Mouse (Mus musculus) adrenal gland (tissue): ENCODE results near the gene Car10.

Source experiments
- intact Hi-C: fragments of 180-260 bp; cut with DNase I; formaldehyde crosslinking; loops from one replicate; pipeline ENCODE4 v1.15.1; 2025

The Car10 gene

DNA sequence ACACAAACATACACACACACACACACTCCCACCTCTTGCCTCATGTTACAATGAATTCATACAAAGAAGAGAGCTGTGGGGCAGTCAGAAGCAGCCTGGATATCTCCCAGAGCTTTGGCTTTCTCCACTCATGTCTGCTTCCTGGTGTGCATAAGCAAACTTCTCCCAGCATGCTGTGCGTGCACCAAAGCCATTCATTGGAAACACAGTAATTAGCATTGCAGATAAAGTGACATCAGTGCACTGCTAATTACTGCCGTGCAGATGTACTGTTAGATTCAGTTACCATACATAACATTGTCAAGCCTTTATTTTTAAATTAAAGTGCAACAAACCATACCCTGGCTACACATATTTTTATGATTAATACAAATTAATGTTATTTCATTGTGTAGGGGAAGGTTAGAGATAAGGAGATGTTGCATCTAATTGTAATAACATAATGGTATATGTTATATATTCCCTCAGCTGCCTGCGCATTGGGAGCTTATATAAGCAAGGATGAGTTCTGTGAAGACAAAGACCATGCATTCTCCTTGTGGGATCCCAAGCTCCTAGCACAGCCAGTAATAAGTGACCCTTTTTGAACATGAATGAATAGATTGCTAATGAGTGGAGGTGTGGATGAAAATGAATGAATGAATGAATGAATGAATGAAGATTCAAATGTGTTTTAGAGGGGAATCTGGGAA lies 390.2 kb downstream of the Car10 start:
- intact Hi-C loops: loop anchor here (5.0 kb wide), 1 partner anchor 319 kb away; no protein-coding TSS in a partner anchor

DNA sequence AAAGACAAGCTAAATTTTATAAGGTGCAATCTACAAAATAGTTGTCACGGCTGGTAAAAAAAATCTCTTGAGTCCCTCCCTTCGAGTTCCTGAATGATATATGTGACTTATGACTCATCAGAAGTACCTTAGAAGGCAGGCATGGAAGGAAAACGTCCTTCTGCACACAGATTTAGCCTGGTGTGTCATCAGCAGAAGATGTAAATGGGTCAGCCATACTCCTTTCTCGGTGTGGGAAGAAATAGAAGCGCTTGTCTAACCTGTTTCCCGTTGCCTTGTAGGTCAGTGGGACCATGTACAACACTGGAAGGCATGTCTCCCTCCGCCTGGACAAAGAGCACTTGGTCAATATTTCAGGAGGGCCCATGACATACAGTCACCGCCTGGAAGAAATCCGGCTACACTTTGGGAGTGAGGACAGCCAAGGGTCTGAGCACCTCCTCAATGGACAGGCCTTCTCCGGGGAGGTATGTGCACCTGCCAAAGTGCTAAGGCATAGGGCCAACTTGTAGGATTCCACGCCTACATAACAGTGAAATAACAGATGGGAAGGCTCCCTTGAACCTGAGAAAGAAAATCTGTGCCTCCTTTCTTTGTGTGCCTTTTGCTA lies 392.5 kb downstream of the Car10 start:
- intact Hi-C loops: no loop called here

DNA sequence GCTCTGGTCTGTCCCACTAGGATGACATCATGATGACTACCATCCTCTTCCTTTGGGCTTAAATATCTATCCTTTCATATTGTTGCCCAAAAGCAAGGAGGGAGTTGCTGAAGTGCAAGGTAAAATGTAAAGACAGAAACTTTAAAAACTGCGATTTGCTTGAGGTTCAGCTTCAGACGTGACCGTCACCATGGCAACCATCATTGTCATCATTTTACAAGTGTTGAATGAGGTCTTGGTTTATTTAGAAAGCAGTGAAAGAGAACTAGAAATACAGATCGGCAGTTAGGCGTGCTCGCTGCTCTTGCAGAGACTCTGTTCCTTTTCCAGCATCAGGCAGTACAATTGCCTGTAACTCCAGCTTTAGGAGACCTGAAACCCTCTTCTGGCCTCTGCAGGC lies 400.1 kb downstream of the Car10 start:
- intact Hi-C loops: no loop called here

DNA sequence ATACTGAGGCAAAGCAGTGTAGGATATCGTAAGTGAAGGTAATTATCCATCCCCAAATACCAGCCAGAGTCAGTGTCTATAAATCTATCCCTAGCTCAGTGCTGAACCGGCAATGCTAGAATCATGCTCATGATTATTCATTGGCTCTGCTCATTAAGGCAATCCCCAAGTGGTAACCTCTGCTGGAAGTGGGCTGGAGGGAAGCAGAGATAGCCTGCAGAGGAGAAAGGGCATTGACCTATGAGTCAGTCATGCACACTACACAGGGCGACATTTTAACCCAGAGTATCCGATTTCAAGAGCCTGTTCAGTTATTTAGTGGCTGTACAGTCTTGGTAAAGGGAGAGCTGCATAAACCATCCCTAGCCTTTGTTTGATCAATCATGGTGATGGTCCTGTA lies 402.6 kb downstream of the Car10 start:
- intact Hi-C loops: no loop called here

GRCm38 (mm10) chr11:93501671-93502070 lies 403.8 kb downstream of the Car10 start:
- intact Hi-C loops: loop anchor here (2.0 kb wide), 1 partner anchor 311 kb away; no protein-coding TSS in a partner anchor

DNA sequence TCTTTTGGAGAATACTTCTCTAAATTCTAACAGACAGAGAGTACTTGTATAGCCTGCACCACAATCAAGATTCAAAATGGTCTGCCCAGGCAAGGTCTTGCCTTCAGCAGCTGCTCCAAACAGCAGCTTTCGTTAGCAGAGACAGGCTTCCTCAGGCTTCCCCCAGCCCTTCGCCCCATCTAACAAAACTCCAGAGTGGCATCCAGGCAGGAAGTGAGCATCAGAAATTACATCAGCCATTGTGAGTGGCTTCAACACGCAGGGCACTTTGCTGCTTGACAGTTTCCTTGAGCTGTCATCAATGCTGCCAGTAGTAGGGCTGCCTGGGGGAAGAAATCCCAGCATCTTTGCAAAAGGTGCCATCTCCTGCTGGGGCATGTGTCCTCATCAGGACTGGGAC lies 405.0 kb downstream of the Car10 start:
- intact Hi-C loops: loop anchor here (2.0 kb wide), 1 partner anchor 310 kb away; no protein-coding TSS in a partner anchor

DNA sequence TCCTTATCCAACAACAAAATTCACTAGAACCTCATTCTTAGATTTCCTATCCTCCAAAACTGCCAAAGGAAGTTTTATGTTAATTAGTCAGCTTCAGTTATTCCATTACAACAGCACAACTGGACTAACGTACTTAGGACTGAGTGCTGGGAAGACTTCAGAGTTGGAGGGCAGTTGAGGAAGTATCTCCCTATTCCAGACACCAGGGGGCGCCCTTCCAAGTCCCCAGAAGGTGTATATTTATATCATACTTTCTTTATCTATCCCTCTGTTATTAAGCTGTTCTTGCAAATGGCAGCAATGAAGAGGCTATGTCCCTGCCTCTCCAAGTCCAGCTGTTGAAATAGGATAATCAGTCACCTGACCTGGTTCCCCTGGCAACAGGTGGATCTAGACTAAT lies 405.6 kb downstream of the Car10 start:
- intact Hi-C loops: loop anchor here (2.0 kb wide), 1 partner anchor 309 kb away; no protein-coding TSS in a partner anchor

GRCm38 (mm10) chr11:93509527-93510235 lies 411.9 kb downstream of the Car10 start:
- intact Hi-C loops: no loop called here

DNA sequence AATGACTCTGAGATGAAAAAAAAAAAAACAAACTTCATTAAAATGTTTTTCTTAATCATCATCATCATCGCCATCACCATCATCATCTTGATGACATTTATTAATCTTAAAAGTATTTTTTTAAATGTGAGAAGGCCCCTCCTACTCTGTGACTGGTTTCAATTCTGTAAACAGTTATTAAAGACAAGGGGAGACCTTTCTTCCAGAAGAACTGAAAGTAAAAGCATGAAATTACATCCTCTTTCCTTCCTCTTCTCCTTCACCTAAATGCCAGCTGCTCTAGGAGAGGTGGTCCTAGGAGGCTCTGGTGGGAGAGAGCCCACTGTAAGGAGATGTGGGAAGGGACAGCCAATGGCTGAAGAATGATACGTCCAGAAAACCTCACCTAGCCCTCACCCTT lies 415.0 kb downstream of the Car10 start:
- intact Hi-C loops: no loop called here

DNA sequence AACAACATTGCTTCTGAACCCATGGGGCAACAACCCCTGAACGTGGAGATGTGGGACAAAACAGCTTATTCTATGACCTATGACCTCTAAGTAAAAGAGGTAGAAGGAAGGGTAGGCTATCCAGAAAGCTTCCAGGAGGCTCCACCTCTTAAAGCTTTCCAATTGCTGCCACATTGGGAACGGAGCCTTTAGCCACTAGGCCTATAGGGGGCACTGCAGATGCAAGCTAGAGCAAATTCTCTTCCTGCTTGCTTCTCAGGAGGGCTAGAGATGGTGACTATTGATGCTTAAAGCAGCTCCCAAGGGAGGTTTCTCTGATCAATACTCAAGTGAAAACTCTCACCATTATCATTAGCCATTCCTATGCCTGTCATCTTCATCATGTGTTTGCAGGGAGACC lies 416.6 kb downstream of the Car10 start:
- intact Hi-C loops: no loop called here

DNA sequence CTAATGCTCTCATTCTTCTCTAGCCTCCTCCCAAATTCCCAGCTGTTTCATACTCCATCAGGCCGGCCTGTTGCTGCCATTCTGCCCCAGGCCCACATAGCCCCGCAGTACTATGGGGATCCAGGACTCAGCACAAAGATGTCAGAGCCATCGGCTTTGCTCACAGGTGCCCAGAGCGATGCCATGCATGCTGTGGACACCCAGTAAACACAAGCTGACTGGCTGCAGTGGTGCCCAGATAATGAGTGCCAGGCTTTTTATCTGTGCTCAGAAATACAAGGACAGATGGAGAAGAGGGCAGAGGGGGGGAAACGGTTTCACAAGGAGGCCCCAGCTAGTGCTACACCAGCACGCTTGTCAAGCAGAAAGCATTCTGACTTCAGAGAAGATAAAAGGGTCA lies 417.7 kb downstream of the Car10 start:
- intact Hi-C loops: no loop called here

DNA sequence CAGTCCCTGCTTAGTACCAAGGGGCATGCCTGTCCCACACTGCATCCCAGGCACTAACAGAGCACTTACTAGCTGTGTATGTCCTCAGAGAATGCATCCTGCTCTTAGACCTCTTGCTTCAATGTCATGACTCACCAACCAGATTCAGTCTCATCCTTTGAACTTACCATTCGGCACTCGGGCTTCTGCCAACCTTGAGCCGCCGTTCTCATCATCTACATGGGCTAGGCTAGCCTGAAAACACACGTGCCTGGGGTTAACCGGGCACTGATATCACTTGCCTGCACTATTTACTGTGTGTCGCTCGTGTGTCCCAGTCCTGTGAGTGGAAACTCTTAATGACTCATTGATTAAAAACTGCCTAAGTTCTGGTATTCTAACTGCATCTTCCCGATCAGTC lies 418.4 kb downstream of the Car10 start:
- intact Hi-C loops: no loop called here

DNA sequence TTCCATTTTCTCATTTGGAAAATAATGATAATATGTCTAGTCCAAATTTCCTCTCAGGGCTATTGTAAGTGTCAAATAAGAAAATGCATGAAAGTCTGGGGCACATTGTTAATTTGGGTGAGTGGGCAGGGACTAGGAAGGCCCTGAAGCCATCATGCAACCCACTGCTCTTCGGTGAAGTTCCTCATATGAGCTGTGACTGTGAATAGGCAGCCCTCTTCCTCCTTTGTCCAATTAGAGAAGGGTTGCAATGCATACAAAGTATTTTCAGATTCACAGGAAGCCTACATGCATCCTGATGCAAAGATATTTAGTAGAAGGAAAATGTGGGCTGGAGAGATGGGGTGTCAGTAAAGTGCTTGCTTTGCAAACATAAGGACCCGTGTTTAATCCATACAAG lies 419.1 kb downstream of the Car10 start:
- intact Hi-C loops: no loop called here

GRCm38 (mm10) chr11:93522501-93522900 lies 424.7 kb downstream of the Car10 start:
- intact Hi-C loops: no loop called here

DNA sequence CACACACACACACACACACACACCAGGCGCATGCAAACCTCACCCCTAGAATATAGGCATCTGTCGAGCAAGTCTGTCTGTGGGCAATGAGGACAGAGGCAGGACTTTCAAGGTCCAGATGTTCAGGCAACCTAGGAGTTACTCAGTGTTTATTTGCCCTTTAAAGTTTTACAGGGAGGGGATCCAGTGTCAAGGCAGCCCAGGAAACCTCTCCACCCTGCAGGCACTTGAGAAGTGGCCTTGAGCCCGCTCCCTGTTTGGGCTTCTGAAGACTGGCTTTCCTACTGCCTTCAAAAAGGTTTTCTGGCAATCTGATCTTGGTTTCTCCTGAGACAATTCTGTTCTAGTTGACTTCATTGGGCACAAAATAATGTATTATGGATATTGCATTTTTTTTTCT lies 428.1 kb downstream of the Car10 start:
- intact Hi-C loops: no loop called here

DNA sequence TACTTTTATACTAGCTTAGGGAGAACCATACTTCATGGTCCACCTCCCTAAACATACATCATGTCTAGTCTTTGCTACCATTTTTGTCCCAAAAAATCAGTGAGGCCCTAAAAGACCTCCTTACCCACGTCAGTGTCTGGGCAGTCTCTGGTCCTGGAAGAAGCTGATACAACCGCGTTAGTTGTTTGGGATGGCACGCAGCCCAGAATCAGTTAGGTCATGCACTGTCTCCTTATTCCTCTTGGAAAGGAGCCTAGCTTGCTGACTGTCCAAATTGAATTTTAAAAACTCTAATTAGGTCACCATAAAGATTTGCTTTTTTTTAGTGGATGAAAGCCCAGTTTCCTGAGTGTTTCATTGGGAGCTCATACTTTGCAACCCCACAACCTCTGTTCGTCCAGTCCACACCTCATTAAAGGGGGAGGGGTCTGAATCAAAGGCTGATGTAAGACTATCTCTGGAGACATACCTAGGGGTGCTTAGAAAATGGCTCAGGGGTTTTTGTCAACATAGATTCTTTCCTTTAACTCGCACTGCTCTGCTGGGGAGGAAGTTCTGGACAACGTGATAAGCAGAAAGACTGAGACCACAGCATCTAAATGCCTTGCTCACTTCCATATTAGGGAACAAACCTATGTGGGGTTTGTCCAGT lies 433.3 kb downstream of the Car10 start:
- intact Hi-C loops: no loop called here

DNA sequence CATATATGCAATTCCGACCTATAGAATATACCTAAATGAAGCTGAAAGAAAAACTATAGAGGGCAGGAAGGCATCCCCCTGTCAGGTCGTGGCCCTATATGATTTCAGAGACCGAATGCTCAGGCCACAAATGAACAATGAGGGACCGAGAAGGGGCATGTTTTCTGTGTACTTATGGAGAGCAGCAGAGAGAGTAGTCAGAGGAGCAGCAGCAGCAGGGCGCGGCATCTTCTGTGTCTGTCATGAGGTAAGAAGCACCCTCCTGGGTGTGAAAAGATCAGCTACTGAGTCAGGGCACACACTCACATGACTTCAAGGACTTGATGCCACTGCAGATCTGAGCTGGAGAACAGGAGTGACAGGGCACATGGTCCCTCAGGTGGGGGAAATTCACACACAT lies 438.4 kb downstream of the Car10 start:
- intact Hi-C loops: no loop called here

DNA sequence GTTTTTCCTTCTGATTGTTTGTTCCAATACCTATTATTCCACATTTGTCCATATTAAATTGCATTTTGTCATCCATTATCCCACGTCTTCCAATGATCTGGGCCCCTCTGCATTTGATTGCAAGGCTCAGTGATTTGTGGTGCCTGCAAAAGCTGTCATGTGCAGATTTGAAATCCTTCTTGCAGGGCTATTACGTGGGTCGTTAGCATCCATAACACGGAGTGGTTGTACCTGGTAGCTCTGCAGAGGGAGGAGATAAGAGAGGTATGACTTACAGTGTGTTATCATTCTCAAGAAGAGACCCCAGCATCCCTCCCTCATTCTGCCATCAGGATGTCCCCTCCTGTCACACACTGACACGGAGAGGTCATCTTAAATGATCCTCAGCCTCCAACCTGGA lies 451.1 kb downstream of the Car10 start:
- intact Hi-C loops: no loop called here

- intact Hi-C loops: loop anchor here (5.0 kb wide), 1 partner anchor 261 kb away; no protein-coding TSS in a partner anchor
Measured at GRCm38 (mm10) chr11:93550908-93551307, 453.1 kb downstream of the Car10 start.

- intact Hi-C loops: no loop called here
Measured at GRCm38 (mm10) chr11:93559118-93559517, 461.3 kb downstream of the Car10 start.

GRCm38 (mm10) chr11:93560570-93560969 lies 462.7 kb downstream of the Car10 start:
- intact Hi-C loops: no loop called here

GRCm38 (mm10) chr11:93562330-93562865 lies 464.6 kb downstream of the Car10 start:
- intact Hi-C loops: no loop called here
